Mouse (Mus musculus) liver, adult (tissue): ENCODE results near the gene Cep128.

Source experiments
- GATA4 ChIP-seq: IDR thresholded peaks from 2 replicates; pipeline ENCODE4 v1.6.1; 2014; ENCODE audit warnings: mild to moderate bottlenecking, low read length; ENCODE audit not compliant: insufficient replicate concordance

Cep128 gene

GRCm38 (mm10) chr12:91327527-91327926 lies 56.7 kb downstream of the Cep128 start:
- TF ChIP-seq GATA4 = no peak

- no peak for TF ChIP-seq GATA4
Observed at GRCm38 (mm10) chr12:91326104-91326503, 58.1 kb downstream of the Cep128 start.

- no peak for TF ChIP-seq GATA4
Observed at GRCm38 (mm10) chr12:91315026-91315425, 69.2 kb downstream of the Cep128 start.

- no peak for TF ChIP-seq GATA4
Observed at GRCm38 (mm10) chr12:91313974-91314587, 70.1 kb downstream of the Cep128 start.

DNA sequence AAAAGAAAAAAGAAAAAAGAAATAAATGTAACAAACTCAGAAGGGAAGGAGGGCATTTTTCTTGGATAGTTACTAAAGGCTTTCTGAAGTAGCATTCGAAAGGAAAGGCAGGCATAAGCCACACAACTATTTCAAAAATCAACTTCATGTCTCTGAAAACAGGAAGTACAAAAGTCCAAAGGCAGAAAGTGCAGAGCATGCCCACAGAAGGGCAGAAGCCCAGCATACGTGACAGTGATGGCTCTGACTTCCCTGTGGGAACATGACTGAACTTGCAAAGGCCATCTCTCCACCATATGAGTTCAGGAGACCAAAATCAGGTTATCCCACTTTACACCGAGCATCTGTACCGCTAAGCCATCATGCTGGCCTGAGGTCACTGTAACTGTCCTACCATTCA lies 71.6 kb downstream of the Cep128 start:
- TF ChIP-seq GATA4 = no peak

GRCm38 (mm10) chr12:91307733-91308132 lies 76.5 kb downstream of the Cep128 start:
- no peak for TF ChIP-seq GATA4

- no peak for TF ChIP-seq GATA4
Observed at GRCm38 (mm10) chr12:91305769-91306168, 78.4 kb downstream of the Cep128 start.

GRCm38 (mm10) chr12:91305038-91305437 lies 79.2 kb downstream of the Cep128 start:
- TF ChIP-seq GATA4 = no peak

GRCm38 (mm10) chr12:91298700-91299099 lies 85.5 kb downstream of the Cep128 start:
- TF ChIP-seq GATA4 = no peak

DNA sequence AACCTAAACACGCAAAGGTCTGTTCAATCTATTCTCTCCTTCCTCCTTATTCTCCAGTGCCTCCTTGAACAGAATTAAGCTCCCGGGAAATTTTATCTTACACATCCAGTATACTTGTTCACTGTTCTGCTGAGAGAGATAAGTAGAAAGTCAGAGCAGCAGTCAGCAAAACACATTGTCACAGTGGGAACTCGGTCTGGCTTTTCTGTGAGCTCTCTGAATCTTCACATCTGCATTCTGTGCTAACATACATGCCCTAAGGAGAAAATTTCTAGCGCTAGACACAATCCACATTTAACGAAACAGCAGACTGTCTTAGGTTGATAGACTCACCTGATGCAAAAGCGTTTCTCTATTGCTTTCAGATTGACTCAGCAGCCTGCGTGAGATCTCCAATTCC lies 88.3 kb downstream of the Cep128 start:
- TF ChIP-seq GATA4 = no peak

- no peak for TF ChIP-seq GATA4
Observed at GRCm38 (mm10) chr12:91295436-91295835, 88.8 kb downstream of the Cep128 start.

DNA sequence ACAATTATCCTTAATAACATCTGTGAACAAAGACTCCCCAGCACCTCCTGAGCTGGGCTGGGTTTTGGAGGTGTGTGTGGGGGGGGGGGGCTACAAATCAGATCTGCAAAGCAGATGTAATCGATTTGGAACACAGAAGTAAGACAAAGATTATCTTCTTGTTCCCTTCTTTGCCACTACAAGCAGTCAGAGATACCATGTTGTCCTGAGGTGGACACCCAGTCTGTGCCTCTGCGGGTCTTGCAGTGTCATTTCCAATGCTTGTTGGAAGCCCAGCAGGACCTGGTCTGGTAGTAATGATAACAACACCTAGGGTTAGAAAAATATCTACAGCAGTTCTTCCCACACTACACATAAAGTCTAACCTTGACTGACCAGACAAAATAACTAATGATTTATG lies 110.3 kb downstream of the Cep128 start:
- TF ChIP-seq GATA4 = no peak

- no peak for TF ChIP-seq GATA4
Observed at GRCm38 (mm10) chr12:91269634-91270033, 114.6 kb downstream of the Cep128 start.

DNA sequence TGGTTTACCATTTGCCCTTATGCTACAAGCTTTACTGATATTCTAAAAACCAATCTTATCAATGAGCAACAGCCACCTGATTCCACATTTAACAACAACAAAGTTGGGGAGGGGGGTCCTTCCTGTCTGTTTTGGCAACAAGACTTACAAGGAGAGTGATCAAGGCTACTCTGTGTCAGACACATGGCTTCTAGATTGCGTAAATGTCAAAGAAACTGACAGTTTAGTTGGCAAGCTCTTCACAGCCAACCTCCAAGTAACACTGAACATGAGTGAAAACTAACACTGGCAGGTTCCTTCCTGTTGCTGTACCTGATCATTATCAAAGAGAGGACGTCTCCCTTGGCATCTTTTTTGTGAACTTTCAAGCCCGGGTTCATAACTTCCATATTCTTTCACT lies 115.2 kb downstream of the Cep128 start:
- no peak for TF ChIP-seq GATA4

GRCm38 (mm10) chr12:91266014-91266413 lies 118.2 kb downstream of the Cep128 start:
- TF ChIP-seq GATA4 = no peak

GRCm38 (mm10) chr12:91265462-91265861 lies 118.7 kb downstream of the Cep128 start:
- TF ChIP-seq GATA4 = no peak

DNA sequence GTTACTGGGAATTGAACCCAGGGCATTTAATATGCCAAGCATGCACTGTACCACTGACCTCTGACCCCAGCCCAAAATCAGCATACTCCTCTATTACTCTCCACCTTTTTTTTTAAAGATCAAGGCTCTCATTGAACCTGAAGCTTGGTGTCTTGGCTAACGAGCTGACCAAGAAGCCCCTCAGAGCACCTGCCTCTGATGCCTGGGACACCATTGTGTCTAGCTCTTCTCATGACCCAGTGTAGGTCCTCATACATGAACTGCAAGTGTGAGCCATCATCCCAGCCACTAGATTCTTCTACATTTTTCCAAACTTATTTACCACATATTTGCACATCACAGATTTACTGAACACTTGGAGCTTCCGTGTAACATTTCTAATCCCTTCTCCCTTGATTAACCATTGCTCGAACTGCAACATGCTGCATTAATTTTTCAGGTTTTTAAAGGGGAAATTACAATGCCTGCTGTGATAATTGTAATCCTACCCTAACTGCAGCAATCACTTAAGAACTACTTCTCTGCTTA lies 119.3 kb downstream of the Cep128 start:
- no peak for TF ChIP-seq GATA4
